Mouse (Mus musculus): ENCODE data around the gene Cdk5rap2. TPM values are rescaled to one million over a fixed set of nuclear protein-coding genes. Genes with fewer than 3 reads are reported as not detected.

The Cdk5rap2 gene
- total and polyA plus RNA-seq, 2 experiments from 2014 or later: 2.8 to 6.1 TPM

- H3K27me3 ChIP-seq (ENCODE audit: control insufficient read depth, insufficient read depth, low read length): no peaks in the 10 kb centered on the region
- H3K9me3 ChIP-seq (replicated peaks; ENCODE audit: control insufficient read depth, low read length): no peaks in the 10 kb centered on the region
- no peaks in the 10 kb centered on the region for H3K4me1 ChIP-seq (ENCODE audit: control insufficient read depth, insufficient read depth)
- TF ChIP-seq CTCF (IDR thresholded peaks at IDR 0.05; ENCODE audit: low read depth) (no peak), EP300 (IDR thresholded peaks at IDR 0.05; ENCODE audit: low read depth) (no peak)
- ATAC-seq (ENCODE audit: insufficient read depth, low read depth) (no peak), DNase-seq (ENCODE audit: low spot score) (no peak)
- H3K4me2 ChIP-seq (ENCODE audit: low read depth, low read length): no peak overlapping the region
- no peak overlapping the region for H3K4me3 ChIP-seq (ENCODE audit: low read depth, low read length)
- H3K9ac ChIP-seq (replicated peaks; ENCODE audit: low read depth, low read length): no peak overlapping the region
- 81% methylated on average over 11 of the region's 11 CpGs for WGBS
- peaks cover 35% of the 10 kb centered on the region for H3K36me3 ChIP-seq (replicated peaks; ENCODE audit: control insufficient read depth, insufficient read depth, low read length)
- no peak overlapping the region for H3K27ac ChIP-seq (ENCODE audit: low read depth)
Measured at GRCm38 (mm10) chr4:70260419-70260807, 149.8 kb downstream of the Cdk5rap2 start.

- Histone ChIP-seq H3K9me3 (replicated peaks; ENCODE audit: control insufficient read depth, low read length) (no peaks in the 10 kb centered on the region), H3K36me3 (replicated peaks; ENCODE audit: control insufficient read depth, insufficient read depth, low read length) (peaks cover 40% of the 10 kb centered on the region), H3K27me3 (ENCODE audit: control insufficient read depth, insufficient read depth, low read length) (no peaks in the 10 kb centered on the region), H3K27ac (ENCODE audit: low read depth) (no peak overlapping the region), H3K4me1 (ENCODE audit: control insufficient read depth, insufficient read depth) (no peaks in the 10 kb centered on the region), H3K4me3 (ENCODE audit: low read depth, low read length) (no peak overlapping the region), H3K4me2 (ENCODE audit: low read depth, low read length) (no peak overlapping the region), H3K9ac (replicated peaks; ENCODE audit: low read depth, low read length) (no peak overlapping the region)
- TF ChIP-seq EP300 (IDR thresholded peaks at IDR 0.05; ENCODE audit: low read depth) (no peak), CTCF (IDR thresholded peaks at IDR 0.05; ENCODE audit: low read depth) (peak; percentile 8; the same call in 1 of the 2 replicates)
- 87% methylated on average over 3 of the region's 3 CpGs for WGBS
- ATAC-seq (ENCODE audit: insufficient read depth, low read depth): no peak
- DNase-seq (ENCODE audit: low spot score): no peak
Measured at GRCm38 (mm10) chr4:70259726-70260418, 150.4 kb downstream of the Cdk5rap2 start.

- Histone ChIP-seq H3K27me3 (ENCODE audit: control insufficient read depth, insufficient read depth, low read length) (no peaks in the 10 kb centered on the region), H3K4me2 (ENCODE audit: low read depth, low read length) (no peak overlapping the region), H3K9ac (replicated peaks; ENCODE audit: low read depth, low read length) (no peak overlapping the region), H3K27ac (ENCODE audit: low read depth) (no peak overlapping the region), H3K36me3 (replicated peaks; ENCODE audit: control insufficient read depth, insufficient read depth, low read length) (peaks cover 36% of the 10 kb centered on the region), H3K4me1 (ENCODE audit: control insufficient read depth, insufficient read depth) (no peaks in the 10 kb centered on the region), H3K9me3 (replicated peaks; ENCODE audit: control insufficient read depth, low read length) (no peaks in the 10 kb centered on the region), H3K4me3 (ENCODE audit: low read depth, low read length) (no peak overlapping the region)
- WGBS: 55% methylated on average over 9 of the region's 9 CpGs
- no peak for DNase-seq (ENCODE audit: low spot score)
- no peak for ATAC-seq (ENCODE audit: insufficient read depth, low read depth)
- TF ChIP-seq CTCF (IDR thresholded peaks at IDR 0.05; ENCODE audit: low read depth): no peak
- no peak for TF ChIP-seq EP300 (IDR thresholded peaks at IDR 0.05; ENCODE audit: low read depth)
Measured at GRCm38 (mm10) chr4:70258826-70259225, 151.4 kb downstream of the Cdk5rap2 start.

GRCm38 (mm10) chr4:70258205-70258604 is 152.0 kb downstream of the Cdk5rap2 start:
- no peak for DNase-seq (ENCODE audit: low spot score)
- H3K36me3 ChIP-seq (replicated peaks; ENCODE audit: control insufficient read depth, insufficient read depth, low read length): peaks cover 33% of the 10 kb centered on the region
- 83% methylated on average over 6 of the region's 6 CpGs for WGBS
- H3K9me3 ChIP-seq (replicated peaks; ENCODE audit: control insufficient read depth, low read length): no peaks in the 10 kb centered on the region
- H3K9ac ChIP-seq (replicated peaks; ENCODE audit: low read depth, low read length): no peak overlapping the region
- no peaks in the 10 kb centered on the region for H3K4me1 ChIP-seq (ENCODE audit: control insufficient read depth, insufficient read depth)
- H3K27me3 ChIP-seq (ENCODE audit: control insufficient read depth, insufficient read depth, low read length): no peaks in the 10 kb centered on the region
- TF ChIP-seq CTCF (IDR thresholded peaks at IDR 0.05; ENCODE audit: low read depth): no peak
- TF ChIP-seq EP300 (IDR thresholded peaks at IDR 0.05; ENCODE audit: low read depth): no peak
- ATAC-seq (ENCODE audit: insufficient read depth, low read depth): no peak
- no peak overlapping the region for H3K27ac ChIP-seq (ENCODE audit: low read depth)
- no peak overlapping the region for H3K4me3 ChIP-seq (ENCODE audit: low read depth, low read length)
- H3K4me2 ChIP-seq (ENCODE audit: low read depth, low read length): no peak overlapping the region

- Histone ChIP-seq H3K36me3 (replicated peaks; ENCODE audit: control insufficient read depth, insufficient read depth, low read length) (peaks cover 42% of the 10 kb centered on the region), H3K9ac (replicated peaks; ENCODE audit: low read depth, low read length) (no peak overlapping the region), H3K4me2 (ENCODE audit: low read depth, low read length) (no peak overlapping the region), H3K9me3 (replicated peaks; ENCODE audit: control insufficient read depth, low read length) (no peaks in the 10 kb centered on the region), H3K27ac (ENCODE audit: low read depth) (no peak overlapping the region), H3K27me3 (ENCODE audit: control insufficient read depth, insufficient read depth, low read length) (no peaks in the 10 kb centered on the region), H3K4me1 (ENCODE audit: control insufficient read depth, insufficient read depth) (no peaks in the 10 kb centered on the region), H3K4me3 (ENCODE audit: low read depth, low read length) (no peak overlapping the region)
- ATAC-seq (ENCODE audit: insufficient read depth, low read depth): no peak
- TF ChIP-seq EP300 (IDR thresholded peaks at IDR 0.05; ENCODE audit: low read depth) (no peak), CTCF (IDR thresholded peaks at IDR 0.05; ENCODE audit: low read depth) (no peak)
- 74% methylated on average over 5 of the region's 5 CpGs for WGBS
- no peak for DNase-seq (ENCODE audit: low spot score)
Measured at GRCm38 (mm10) chr4:70251782-70252181, 158.5 kb downstream of the Cdk5rap2 start.

GRCm38 (mm10) chr4:70245706-70246105 is 164.5 kb downstream of the Cdk5rap2 start:
- no peak for ATAC-seq (ENCODE audit: insufficient read depth, low read depth)
- TF ChIP-seq EP300 (IDR thresholded peaks at IDR 0.05; ENCODE audit: low read depth): no peak
- no peak for TF ChIP-seq CTCF (IDR thresholded peaks at IDR 0.05; ENCODE audit: low read depth)

More at GRCm38 (mm10) chr4:70245706-70246105, 164.5 kb downstream of the Cdk5rap2 start:
- Histone ChIP-seq H3K4me2 (ENCODE audit: low read depth, low read length) (no peak overlapping the region), H3K9ac (replicated peaks; ENCODE audit: low read depth, low read length) (no peak overlapping the region), H3K9me3 (replicated peaks; ENCODE audit: control insufficient read depth, low read length) (no peaks in the 10 kb centered on the region), H3K27me3 (ENCODE audit: control insufficient read depth, insufficient read depth, low read length) (no peaks in the 10 kb centered on the region), H3K27ac (ENCODE audit: low read depth) (no peak overlapping the region), H3K4me3 (ENCODE audit: low read depth, low read length) (no peak overlapping the region), H3K4me1 (ENCODE audit: control insufficient read depth, insufficient read depth) (no peaks in the 10 kb centered on the region), H3K36me3 (replicated peaks; ENCODE audit: control insufficient read depth, insufficient read depth, low read length) (peaks cover 26% of the 10 kb centered on the region)
- WGBS: 90% methylated on average over 6 of the region's 6 CpGs
- no peak for DNase-seq (ENCODE audit: low spot score)
